In the genomic region with DNA sequence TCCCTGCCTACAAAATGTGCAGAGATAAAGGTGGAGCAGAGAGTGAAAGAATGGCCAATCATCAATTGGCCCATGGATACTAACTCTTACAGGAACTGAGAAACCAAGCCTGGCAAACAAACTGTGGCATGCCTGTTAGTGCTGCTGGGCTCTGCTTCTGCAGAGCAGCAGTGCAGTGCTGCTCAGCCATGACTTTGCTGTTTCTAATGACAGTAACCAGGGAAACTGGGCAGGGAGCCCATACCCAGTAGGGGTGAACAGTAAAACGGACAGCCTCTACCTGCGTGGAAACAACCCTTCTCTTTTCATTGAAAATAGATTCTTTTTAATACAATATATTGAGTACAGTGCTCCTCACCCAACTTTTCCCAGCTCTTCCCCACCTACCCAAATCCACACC, we compare ENCODE assay signal across 10 mouse cellular contexts.
DNase-seq lines count a peak whose midpoint lies in the region; ATAC-seq and TF ChIP-seq lines count a peak whose summit lies in the region.
"Had no signal": no experiment of that assay in that cellular context is flagged by ENCODE, and none has a peak within 500 bp of the region (broad histone marks: within the 10 kb centered on the region; RNA-seq: fewer than 3 reads in every experiment).

No protein-coding gene starts in this region.

- TF ChIP-seq CTCF in gastrocnemius, adult 2 months (IDR thresholded peaks at IDR 0.05) = no peak

- ATAC-seq in neural tube, embryonic 12.5 days (ENCODE audit: low FRiP score, low read depth) = 0 out of 2 replicates have a peak, but pooled peaks have one; percentile 63
- ATAC-seq in hindbrain, embryonic 16.5 days = peak; percentile 86
- ATAC-seq in midbrain, embryonic 16.5 days = peak; percentile 76

- WGBS in neural tube, embryonic 12.5 days = 55% methylated on average over 2 of the region's 2 CpGs
- 40% methylated on average over 2 of the region's 2 CpGs for WGBS in hindbrain, embryonic 16.5 days
- 54% methylated on average over 2 of the region's 2 CpGs for WGBS in midbrain, embryonic 16.5 days

- peak; percentile 16 for DNase-seq in gastrocnemius, adult 2 months
- no peak for DNase-seq in gastrocnemius, adult 8-10 months (ENCODE audit: low spot score in 2 of 2)
- DNase-seq in neural tube, embryonic 10.5 days (ENCODE audit: extremely low spot score, low spot score) = no peak
- no peak for DNase-seq in left cerebral cortex, adult 18-20 months (ENCODE audit: low spot score in 2 of 2)
- no peak for DNase-seq in adrenal gland, adult 18-20 months (ENCODE audit: low spot score in 2 of 2)

- intact Hi-C loops in gastrocnemius, adult 2 months (cut with DNase I) = no loop called here

- no peaks in the 10 kb centered on the region for H3K9me3 ChIP-seq in neural tube, embryonic 12.5 days
- no peaks in the 10 kb centered on the region for H3K9me3 ChIP-seq in hindbrain, embryonic 16.5 days (ENCODE audit: control insufficient read depth, low read length)
- H3K9me3 ChIP-seq in midbrain, embryonic 16.5 days (replicated peaks; ENCODE audit: control insufficient read depth, low read length, poor library complexity, severe bottlenecking) = no peaks in the 10 kb centered on the region
- H3K9me3 ChIP-seq: heart, embryonic 13.5 days; lung, embryonic 15.5 days had no signal

- H3K27me3 ChIP-seq in neural tube, embryonic 12.5 days (replicated peaks) = no peaks in the 10 kb centered on the region
- no peaks in the 10 kb centered on the region for H3K27me3 ChIP-seq in hindbrain, embryonic 16.5 days (replicated peaks; ENCODE audit: control insufficient read depth, insufficient read depth, low read length)
- H3K27me3 ChIP-seq in midbrain, embryonic 16.5 days (ENCODE audit: control insufficient read depth, insufficient read depth, low read depth, low read length) = no peaks in the 10 kb centered on the region
- H3K27me3 ChIP-seq: heart, embryonic 13.5 days; lung, embryonic 15.5 days had no signal

- H3K4me3 ChIP-seq in gastrocnemius, adult 2 months = no peak overlapping the region
- H3K4me3 ChIP-seq in neural tube, embryonic 12.5 days = no peak overlapping the region
- H3K4me3 ChIP-seq in hindbrain, embryonic 16.5 days (ENCODE audit: low read length) = no peak overlapping the region
- H3K4me3 ChIP-seq in midbrain, embryonic 16.5 days (ENCODE audit: low read depth, low read length) = no peak overlapping the region
- H3K4me3 ChIP-seq: heart, embryonic 13.5 days; lung, embryonic 15.5 days had no signal

- H3K27ac ChIP-seq in gastrocnemius, adult 2 months = no peak overlapping the region
- no peak overlapping the region for H3K27ac ChIP-seq in neural tube, embryonic 12.5 days
- H3K27ac ChIP-seq in hindbrain, embryonic 16.5 days (ENCODE audit: low read depth, low read length) = no peak overlapping the region
- H3K27ac ChIP-seq in midbrain, embryonic 16.5 days (ENCODE audit: low read length) = no peak overlapping the region
- H3K27ac ChIP-seq: heart, embryonic 13.5 days; lung, embryonic 15.5 days had no signal

- no peak overlapping the region for H3K4me2 ChIP-seq in neural tube, embryonic 12.5 days (replicated peaks)
- H3K4me2 ChIP-seq in hindbrain, embryonic 16.5 days (ENCODE audit: low read length) = no peak overlapping the region
- H3K4me2 ChIP-seq in midbrain, embryonic 16.5 days (ENCODE audit: low read length) = no peak overlapping the region
- H3K4me2 ChIP-seq: heart, embryonic 13.5 days; lung, embryonic 15.5 days had no signal

- H3K4me1 ChIP-seq in neural tube, embryonic 12.5 days = no peaks in the 10 kb centered on the region
- no peaks in the 10 kb centered on the region for H3K4me1 ChIP-seq in hindbrain, embryonic 16.5 days (ENCODE audit: control insufficient read depth, insufficient read depth, low read depth, low read length)
- H3K4me1 ChIP-seq in midbrain, embryonic 16.5 days (ENCODE audit: control insufficient read depth, insufficient read depth, low read length) = no peaks in the 10 kb centered on the region
- H3K4me1 ChIP-seq: heart, embryonic 13.5 days; lung, embryonic 15.5 days had no signal

- H3K36me3 ChIP-seq in neural tube, embryonic 12.5 days = no peaks in the 10 kb centered on the region
- no peaks in the 10 kb centered on the region for H3K36me3 ChIP-seq in hindbrain, embryonic 16.5 days (ENCODE audit: control insufficient read depth, insufficient read depth, low read length)
- H3K36me3 ChIP-seq in midbrain, embryonic 16.5 days (ENCODE audit: control insufficient read depth, insufficient read depth, low read length) = no peaks in the 10 kb centered on the region
- H3K36me3 ChIP-seq: heart, embryonic 13.5 days; lung, embryonic 15.5 days had no signal

- no peak overlapping the region for H3K9ac ChIP-seq in neural tube, embryonic 12.5 days
- H3K9ac ChIP-seq in hindbrain, embryonic 16.5 days (ENCODE audit: low read depth, low read length) = no peak overlapping the region
- H3K9ac ChIP-seq in midbrain, embryonic 16.5 days (ENCODE audit: low read depth, low read length) = no peak overlapping the region
- H3K9ac ChIP-seq: heart, embryonic 13.5 days; lung, embryonic 15.5 days had no signal
